Mouse (Mus musculus) forebrain, embryonic 12.5 days (tissue): ENCODE data around the gene Gsta2. TPM values are rescaled to one million over a fixed set of nuclear protein-coding genes. Genes with fewer than 3 reads are reported as not detected.

Experiments
- ATAC-seq: fragments of 200-750 bp; cut with Nextera tagmentation; 2 replicates; pipeline ENCODE4 v1.8.0; 2017; ENCODE audit warnings: moderate TSS enrichment; ENCODE audit not compliant: low FRiP score
- H3K27ac ChIP-seq: fragments of 300-500 bp; sonication (generic); 2 replicates; pipeline ENCODE4 v1.5.1; 2016; ENCODE audit warnings: mild to moderate bottlenecking
- H3K27me3 ChIP-seq: fragments of 300-500 bp; sonication (generic); 2 replicates; pipeline ENCODE4 v1.6.1; 2016; ENCODE audit warnings: mild to moderate bottlenecking
- H3K36me3 ChIP-seq: fragments of 300-500 bp; sonication (generic); replicated peaks from 2 replicates; pipeline ENCODE4 v1.6.1; 2016; ENCODE audit warnings: mild to moderate bottlenecking
- H3K4me1 ChIP-seq: fragments of 300-500 bp; sonication (generic); 2 replicates; pipeline ENCODE4 v1.6.1; 2016
- H3K4me2 ChIP-seq: fragments of 300-500 bp; sonication (generic); 2 replicates; pipeline ENCODE4 v1.6.1; 2016; ENCODE audit warnings: mild to moderate bottlenecking, moderate library complexity
- H3K4me3 ChIP-seq: fragments of 300-500 bp; sonication (generic); replicated peaks from 2 replicates; pipeline ENCODE4 v1.5.1; 2016; ENCODE audit warnings: mild to moderate bottlenecking
- H3K9ac ChIP-seq: fragments of 300-500 bp; sonication (generic); 2 replicates; pipeline ENCODE4 v1.6.1; 2016; ENCODE audit warnings: mild to moderate bottlenecking
- H3K9me3 ChIP-seq: fragments of 300-500 bp; sonication (generic); 2 replicates; pipeline ENCODE4 v1.6.1; 2016
- WGBS: fragments of 180-500 bp; shearing (Covaris S2); methylation state at CpG from one replicate; pipeline ENCODE4 v1.1.7; 2016; 5-methylcytosine and 5-hydroxymethylcytosine counted together
- polyA plus RNA-seq: library from polyadenylated mRNA; unstranded; fragments of >200 nt; fragmentation: Nextera tagmentation; extraction: Ambion mirVana; gene quantifications from 2 replicates; pipeline ENCODE4 v1.2.1, GENCODE M21; 2016

Gsta2 gene
- not detected in 2 replicates for polyA plus RNA-seq

GRCm38 (mm10) chr9:78355611-78356010, at the start of gene Gsta2:
Gene Gsta2 (minus strand): TSS chr9:78355788.
- ATAC-seq: no peak
- Histone ChIP-seq H3K27me3 (no peaks in the 10 kb centered on the region), H3K4me2 (no peak within 1 kb of the TSS), H3K27ac (no peak within 1 kb of the TSS), H3K9ac (no peak within 1 kb of the TSS), H3K4me1 (no peaks in the 10 kb centered on the region), H3K9me3 (no peaks in the 10 kb centered on the region), H3K36me3 (no peaks in the 10 kb centered on the region), H3K4me3 (no peak within 1 kb of the TSS)
- WGBS: 89% methylated on average over 8 of the region's 8 CpGs

- ATAC-seq: no peak
- H3K36me3 ChIP-seq: no peaks in the 10 kb centered on the region
- 87% methylated on average over 7 of the region's 7 CpGs for WGBS
Observed at GRCm38 (mm10) chr9:78401596-78401995, 46.0 kb upstream of the Gsta2 start.

GRCm38 (mm10) chr9:78400570-78400969, 45.0 kb upstream of the Gsta2 start:
- H3K4me3 ChIP-seq: no peak overlapping the region
- no peak for ATAC-seq
- no peaks in the 10 kb centered on the region for H3K36me3 ChIP-seq
- H3K9ac ChIP-seq: no peak overlapping the region
- peaks cover 5% of the 10 kb centered on the region for H3K4me1 ChIP-seq
- no peak overlapping the region for H3K4me2 ChIP-seq
- no peak overlapping the region for H3K27ac ChIP-seq
- peaks cover 24% of the 10 kb centered on the region for H3K27me3 ChIP-seq
- WGBS: 88% methylated on average over 5 of the region's 5 CpGs
- no peaks in the 10 kb centered on the region for H3K9me3 ChIP-seq

More at GRCm38 (mm10) chr9:78401596-78401995, 46.0 kb upstream of the Gsta2 start:
- Histone ChIP-seq H3K4me2 (no peak overlapping the region), H3K4me3 (no peak overlapping the region), H3K27ac (no peak overlapping the region), H3K9ac (no peak overlapping the region), H3K27me3 (peaks cover 14% of the 10 kb centered on the region), H3K9me3 (no peaks in the 10 kb centered on the region), H3K4me1 (no peaks in the 10 kb centered on the region)

GRCm38 (mm10) chr9:78396517-78396916, 40.9 kb upstream of the Gsta2 start:
- no peak overlapping the region for H3K4me3 ChIP-seq

GRCm38 (mm10) chr9:78395630-78396351, 40.2 kb upstream of the Gsta2 start, which contains the start of gene Ddx43:
Gene Ddx43 (plus strand): TSS chr9:78395777.
- Histone ChIP-seq H3K27me3 (peaks cover 59% of the 10 kb centered on the region), H3K4me3 (peak within 1 kb of the TSS; percentile 38), H3K9ac (peak within 1 kb of the TSS; percentile 29; the same call in 1 of the 2 replicates), H3K9me3 (no peaks in the 10 kb centered on the region), H3K36me3 (no peaks in the 10 kb centered on the region), H3K27ac (no peak within 1 kb of the TSS), H3K4me1 (peaks cover 5% of the 10 kb centered on the region), H3K4me2 (peak within 1 kb of the TSS; percentile 54)
- WGBS: 5% methylated on average over 79 of the region's 93 CpGs
- ATAC-seq: peak; percentile 97

More at GRCm38 (mm10) chr9:78396517-78396916, 40.9 kb upstream of the Gsta2 start:
- peaks cover 5% of the 10 kb centered on the region for H3K4me1 ChIP-seq
- 66% methylated on average over 9 of the region's 9 CpGs for WGBS
- H3K4me2 ChIP-seq: 0 out of 2 replicates have a peak overlapping the region, but pooled peaks have one; percentile 54
- no peak for ATAC-seq
- no peak overlapping the region for H3K9ac ChIP-seq
- H3K27me3 ChIP-seq: peaks cover 58% of the 10 kb centered on the region
- no peaks in the 10 kb centered on the region for H3K36me3 ChIP-seq
- H3K27ac ChIP-seq: no peak overlapping the region
- no peaks in the 10 kb centered on the region for H3K9me3 ChIP-seq

GRCm38 (mm10) chr9:78395244-78395629, 39.6 kb upstream of the Gsta2 start:
- H3K9me3 ChIP-seq: no peaks in the 10 kb centered on the region
- H3K4me1 ChIP-seq: peaks cover 5% of the 10 kb centered on the region
- WGBS: 40% methylated on average over 11 of the region's 11 CpGs
- H3K27me3 ChIP-seq: peaks cover 60% of the 10 kb centered on the region
- no peak overlapping the region for H3K9ac ChIP-seq
- no peaks in the 10 kb centered on the region for H3K36me3 ChIP-seq
- peak; percentile 36; the same call in 1 of the 2 replicates for ATAC-seq
- H3K27ac ChIP-seq: no peak overlapping the region
- peak overlapping the region; percentile 38 for H3K4me3 ChIP-seq
- H3K4me2 ChIP-seq: peak overlapping the region; percentile 54

GRCm38 (mm10) chr9:78394602-78395001, 39.0 kb upstream of the Gsta2 start:
- Histone ChIP-seq H3K27ac (no peak overlapping the region), H3K4me1 (peaks cover 5% of the 10 kb centered on the region), H3K9ac (no peak overlapping the region), H3K4me2 (no peak overlapping the region), H3K27me3 (peaks cover 60% of the 10 kb centered on the region), H3K9me3 (no peaks in the 10 kb centered on the region), H3K36me3 (no peaks in the 10 kb centered on the region), H3K4me3 (no peak overlapping the region)
- 66% methylated on average over 7 of the region's 7 CpGs for WGBS
- ATAC-seq: no peak

- H3K36me3 ChIP-seq: no peaks in the 10 kb centered on the region
- peaks cover 60% of the 10 kb centered on the region for H3K27me3 ChIP-seq
- 86% methylated on average over 10 of the region's 10 CpGs for WGBS
- no peak overlapping the region for H3K4me3 ChIP-seq
- no peak overlapping the region for H3K9ac ChIP-seq
- H3K27ac ChIP-seq: no peak overlapping the region
- H3K4me2 ChIP-seq: no peak overlapping the region
- H3K9me3 ChIP-seq: no peaks in the 10 kb centered on the region
- ATAC-seq: no peak
- H3K4me1 ChIP-seq: peaks cover 5% of the 10 kb centered on the region
Observed at GRCm38 (mm10) chr9:78393741-78394140, 38.2 kb upstream of the Gsta2 start.

- no peaks in the 10 kb centered on the region for H3K4me1 ChIP-seq
- no peak for ATAC-seq
Observed at GRCm38 (mm10) chr9:78389981-78390380, 34.4 kb upstream of the Gsta2 start.

GRCm38 (mm10) chr9:78386947-78387346, 31.4 kb upstream of the Gsta2 start:
- no peak overlapping the region for H3K4me2 ChIP-seq
- no peak overlapping the region for H3K9ac ChIP-seq
- peaks cover 3% of the 10 kb centered on the region; the same call in 1 of the 2 replicates for H3K27me3 ChIP-seq
- no peak overlapping the region for H3K27ac ChIP-seq
- no peak overlapping the region for H3K4me3 ChIP-seq
- no peaks in the 10 kb centered on the region for H3K4me1 ChIP-seq
- WGBS: 86% methylated on average over 7 of the region's 7 CpGs
- H3K36me3 ChIP-seq: no peaks in the 10 kb centered on the region
- H3K9me3 ChIP-seq: no peaks in the 10 kb centered on the region
- ATAC-seq: no peak

More at GRCm38 (mm10) chr9:78389981-78390380, 34.4 kb upstream of the Gsta2 start:
- H3K4me2 ChIP-seq: no peak overlapping the region
- WGBS: 61% methylated on average over 5 of the region's 5 CpGs
- peaks cover 30% of the 10 kb centered on the region for H3K27me3 ChIP-seq
- H3K9ac ChIP-seq: no peak overlapping the region
- no peak overlapping the region for H3K27ac ChIP-seq
- H3K36me3 ChIP-seq: no peaks in the 10 kb centered on the region
- H3K4me3 ChIP-seq: no peak overlapping the region
- H3K9me3 ChIP-seq: no peaks in the 10 kb centered on the region

- H3K9ac ChIP-seq: no peak overlapping the region
- no peak overlapping the region for H3K27ac ChIP-seq
- H3K9me3 ChIP-seq: no peaks in the 10 kb centered on the region
- ATAC-seq: no peak
- 49% methylated on average over 3 of the region's 3 CpGs for WGBS
- no peaks in the 10 kb centered on the region for H3K4me1 ChIP-seq
- H3K4me2 ChIP-seq: no peak overlapping the region
- H3K27me3 ChIP-seq: 0 out of 2 replicates have a peak, but pooled peaks cover 2% of the 10 kb centered on the region
- no peak overlapping the region for H3K4me3 ChIP-seq
- no peaks in the 10 kb centered on the region for H3K36me3 ChIP-seq
Observed at GRCm38 (mm10) chr9:78385893-78386292, 30.3 kb upstream of the Gsta2 start.

- Histone ChIP-seq H3K4me2 (peak within 1 kb of the TSS; percentile 62), H3K27ac (no peak within 1 kb of the TSS), H3K4me3 (peak within 1 kb of the TSS; percentile 36), H3K27me3 (peaks cover 14% of the 10 kb centered on the region; the same call in 1 of the 2 replicates), H3K9me3 (no peaks in the 10 kb centered on the region), H3K36me3 (no peaks in the 10 kb centered on the region), H3K4me1 (peaks cover 13% of the 10 kb centered on the region), H3K9ac (peak within 1 kb of the TSS; percentile 49)
- peak; percentile 92 for ATAC-seq
- WGBS: 3% methylated on average over 20 of the region's 23 CpGs
Observed at GRCm38 (mm10) chr9:78378113-78378785, 22.7 kb upstream of the Gsta2 start, which contains the start of gene Ooep. Gene Ooep (minus strand): TSS chr9:78378725.
